Mouse (Mus musculus) stomach, postnatal 0 days (tissue): ENCODE measurements at regions not wholly inside any gene's neighbourhood (a gene's known extent, or its start where the extent isn't known, plus 50 kb on each side); places are given as distances from the start of the nearest gene placed in this dataset.

ENCODE experiments used
- CTCF ChIP-seq: IDR thresholded peaks from 2 replicates; pipeline ENCODE4 v1.5.1; 2016; ENCODE audit warnings: antibody characterized with exemption, low read depth, mild to moderate bottlenecking, moderate library complexity
- EP300 ChIP-seq: optimal IDR thresholded peaks from 2 replicates; pipeline ENCODE3; 2016; ENCODE audit warnings: antibody characterized with exemption

GRCm38 (mm10) chr7:70433838-70434237 is 67.3 kb upstream of the Nr2f2 start:
- TF ChIP-seq EP300 (no peak), CTCF (no peak)
